Mouse (Mus musculus): ENCODE measurements around the gene St6galnac3.

The St6galnac3 gene

DNA sequence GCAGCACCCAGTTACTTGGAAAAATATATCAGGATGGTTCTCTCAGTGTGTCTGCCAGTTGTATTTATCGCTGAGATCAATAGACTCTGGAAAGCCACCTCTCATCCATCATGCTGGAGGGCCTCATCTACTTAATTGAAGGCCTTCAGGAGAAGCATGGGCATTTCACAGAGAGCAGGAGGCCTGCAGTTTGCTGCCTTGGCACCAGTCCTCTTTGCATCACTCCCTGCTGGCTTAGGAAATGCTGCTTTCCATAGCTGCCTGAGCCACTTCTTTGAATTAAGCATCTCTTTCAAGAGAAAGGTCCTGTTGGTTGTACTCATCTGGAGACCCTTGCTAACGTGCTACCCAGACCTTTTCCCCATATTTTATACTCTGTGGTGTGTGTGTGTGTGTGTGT is 536.8 kb downstream of the St6galnac3 start:
- ChIA-PET POLR2A (no interaction called here), CTCF (no interaction called here)

DNA sequence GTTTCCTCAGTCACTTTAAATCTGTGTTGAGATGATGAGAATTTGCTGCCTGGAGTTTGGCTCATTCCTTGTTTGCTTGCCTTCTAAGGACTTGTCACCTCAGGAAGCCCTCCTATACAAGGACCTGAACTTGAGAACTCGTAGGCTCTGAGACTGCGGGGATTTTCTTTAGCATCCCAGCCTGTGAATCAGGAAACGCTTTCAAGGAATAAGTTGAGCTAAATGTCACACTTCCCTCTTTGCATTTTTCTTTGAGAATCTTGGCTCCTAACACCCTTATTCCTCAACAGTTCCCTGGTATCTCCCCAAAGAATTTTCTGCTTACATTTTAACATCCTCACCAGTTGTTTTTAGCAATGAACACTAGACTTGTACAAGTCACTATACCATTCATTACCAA is 539.9 kb downstream of the St6galnac3 start:
- POLR2A ChIA-PET: no interaction called here
- CTCF ChIA-PET: no interaction called here

- ChIA-PET CTCF (interaction anchor here in 1 of 4 experiments (0.6 kb wide), 1 partner anchor 843 kb away, joined by 6 read pairs; no protein-coding TSS in a partner anchor), POLR2A (no interaction called here)
These were observed 543.7 kb downstream of the St6galnac3 start for GRCm38 (mm10) chr3:153181242-153181641.

GRCm38 (mm10) chr3:153176749-153177148 is 548.2 kb downstream of the St6galnac3 start:
- ChIA-PET POLR2A (no interaction called here), CTCF (no interaction called here)

DNA sequence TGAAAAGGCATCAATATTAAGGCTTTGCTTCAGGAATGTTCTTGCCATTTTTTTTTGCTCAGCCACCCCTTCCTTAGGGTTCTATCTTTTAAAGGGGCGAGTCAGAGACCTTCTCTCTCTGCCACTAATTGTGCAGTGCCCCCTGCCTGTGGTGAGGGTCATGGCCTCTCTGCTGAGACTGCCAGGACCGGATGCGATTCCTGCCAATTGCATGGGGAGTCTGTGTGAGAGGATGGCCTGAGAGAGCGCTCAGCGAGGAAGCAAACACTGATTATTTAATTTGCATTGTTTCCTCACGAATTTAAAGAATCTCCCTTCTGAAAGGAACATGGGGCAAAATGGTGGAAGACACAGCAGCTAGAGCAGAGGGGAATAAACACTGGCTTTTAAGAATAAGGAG is 548.6 kb downstream of the St6galnac3 start:
- ChIA-PET POLR2A (interaction anchor here in 1 of 4 experiments (0.6 kb wide), 1 partner anchor 761 kb away, joined by 7 read pairs; no protein-coding TSS in a partner anchor), CTCF (no interaction called here)

DNA sequence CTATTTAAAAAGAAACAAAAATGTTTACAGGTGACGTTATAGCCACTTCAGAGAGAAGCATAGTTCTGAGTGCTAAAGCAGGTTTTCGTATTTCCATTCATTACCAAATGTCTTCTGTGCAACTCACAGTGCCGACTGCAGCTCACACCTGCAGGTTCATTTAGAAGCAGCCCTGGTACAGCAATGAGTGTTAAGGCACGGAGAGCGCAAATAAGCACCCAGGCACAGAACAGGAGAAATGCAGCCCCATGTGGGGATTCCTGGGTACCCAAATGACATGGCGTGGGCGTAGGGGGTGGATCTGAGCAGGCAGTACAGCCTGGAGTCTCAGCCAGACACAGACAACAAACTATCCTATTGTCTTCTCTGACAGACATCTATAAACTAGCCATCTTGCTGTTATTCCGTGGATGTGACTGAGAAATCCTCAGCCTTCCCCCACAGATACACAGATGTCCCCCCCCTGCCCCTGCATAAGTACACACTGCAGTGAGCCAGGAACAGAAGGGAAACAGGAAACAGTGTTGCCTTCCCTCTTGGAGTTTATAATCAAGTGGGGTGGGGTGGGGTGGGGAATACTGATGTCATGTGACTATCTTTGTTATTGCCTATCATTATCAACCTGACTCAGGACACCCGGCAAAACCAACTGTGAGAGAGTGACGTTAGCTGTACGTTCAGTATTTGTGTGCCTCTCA is 550.5 kb downstream of the St6galnac3 start:
- ChIA-PET CTCF (no interaction called here), POLR2A (no interaction called here)

DNA sequence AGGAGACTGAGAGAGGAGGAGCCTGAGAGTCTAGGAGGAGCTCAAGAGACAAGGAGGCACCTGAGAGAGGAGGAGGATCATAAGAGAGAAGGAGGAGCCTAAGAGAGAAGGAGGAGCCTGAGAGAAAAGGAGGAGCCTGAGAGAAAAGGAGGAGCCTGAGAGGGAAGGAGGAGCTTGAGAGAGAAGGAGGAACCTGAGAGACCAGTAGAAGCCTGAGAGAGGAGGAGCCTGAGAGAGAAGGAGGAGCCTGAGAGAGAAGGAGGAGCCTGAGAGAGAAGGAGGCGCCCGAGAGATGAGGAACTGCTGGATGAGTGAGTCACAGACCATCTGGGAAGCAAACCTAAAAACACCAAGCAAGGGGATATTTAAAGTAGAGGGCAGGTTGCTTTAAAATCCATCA is 551.4 kb downstream of the St6galnac3 start:
- POLR2A ChIA-PET: interaction anchor here in 2 of 4 experiments (1.2 to 1.5 kb wide), 2 partner anchors 20 to 771 kb away, joined by 3 to 5 read pairs; partner anchors contain the start of gene Acadm (in 1 of the 2)

DNA sequence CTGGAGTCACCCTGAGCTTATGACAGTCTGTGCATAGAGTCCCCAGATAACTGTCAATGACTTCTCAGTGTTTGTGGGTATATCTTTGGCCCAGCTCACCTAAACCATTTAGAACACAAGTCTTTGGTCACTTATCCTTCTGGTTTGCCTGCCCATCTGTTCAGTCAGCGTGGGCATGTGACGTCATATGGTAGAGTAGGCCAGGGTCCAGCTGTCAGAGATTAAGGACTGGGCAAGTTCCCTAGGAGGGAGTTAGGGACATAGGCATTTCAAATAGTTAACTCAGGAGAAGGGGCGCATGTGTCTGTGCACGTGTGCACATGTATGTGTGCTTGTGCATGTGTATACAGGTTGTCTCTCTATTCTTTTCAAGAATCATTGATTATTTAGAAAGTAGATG is 554.8 kb downstream of the St6galnac3 start:
- POLR2A ChIA-PET: interaction anchor here in 1 of 4 experiments (1.6 kb wide), 1 partner anchor 10 kb away, joined by 3 read pairs; no protein-coding TSS in a partner anchor
- CTCF ChIA-PET: no interaction called here

More for the DNA sequence above, 551.4 kb downstream of the St6galnac3 start:
- CTCF ChIA-PET: no interaction called here

DNA sequence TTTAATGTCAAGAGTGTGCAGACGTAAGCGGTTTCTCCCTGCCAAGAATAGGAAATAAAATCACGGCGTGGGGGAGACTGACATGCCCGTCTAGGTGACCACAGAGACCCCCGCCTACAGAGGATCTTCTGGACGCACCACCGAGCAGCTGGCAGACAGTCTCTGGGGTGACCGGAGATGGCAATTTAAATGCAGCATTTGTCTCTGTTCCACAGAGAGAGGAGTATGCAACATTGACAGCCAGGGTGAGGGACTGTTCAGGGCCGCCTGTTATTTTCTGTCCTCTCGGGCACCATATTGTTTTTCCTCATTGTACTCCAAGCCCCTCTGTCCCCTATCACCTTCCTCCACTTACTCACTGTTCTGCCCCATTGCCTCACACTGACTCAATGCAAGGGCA is 555.2 kb downstream of the St6galnac3 start:
- ChIA-PET POLR2A (interaction anchor here in 1 of 4 experiments (1.6 kb wide), 1 partner anchor 10 kb away, joined by 3 read pairs; no protein-coding TSS in a partner anchor), CTCF (no interaction called here)

GRCm38 (mm10) chr3:153161676-153162075 is 563.3 kb downstream of the St6galnac3 start:
- CTCF ChIA-PET: no interaction called here
- POLR2A ChIA-PET: no interaction called here

DNA sequence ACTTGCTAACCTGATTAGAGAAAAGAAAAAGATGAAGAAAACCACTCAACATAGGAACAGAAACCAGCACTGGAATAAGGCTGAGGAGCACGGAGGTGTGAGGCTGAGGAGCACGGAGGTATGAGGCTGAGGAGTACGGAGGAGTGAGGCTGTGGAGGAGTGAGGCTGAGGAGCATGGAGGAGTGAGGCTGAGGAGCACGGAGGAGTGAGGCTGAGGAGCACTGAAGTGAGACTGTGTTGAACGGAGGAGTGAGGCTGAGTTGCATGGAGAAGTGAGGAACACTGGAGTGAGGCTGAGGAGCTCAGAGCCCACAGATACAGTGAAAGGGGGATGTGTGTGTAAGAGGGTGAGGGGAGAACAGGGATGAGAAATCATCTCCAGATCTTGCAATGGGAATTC is 564.3 kb downstream of the St6galnac3 start:
- ChIA-PET POLR2A (no interaction called here), CTCF (no interaction called here)

DNA sequence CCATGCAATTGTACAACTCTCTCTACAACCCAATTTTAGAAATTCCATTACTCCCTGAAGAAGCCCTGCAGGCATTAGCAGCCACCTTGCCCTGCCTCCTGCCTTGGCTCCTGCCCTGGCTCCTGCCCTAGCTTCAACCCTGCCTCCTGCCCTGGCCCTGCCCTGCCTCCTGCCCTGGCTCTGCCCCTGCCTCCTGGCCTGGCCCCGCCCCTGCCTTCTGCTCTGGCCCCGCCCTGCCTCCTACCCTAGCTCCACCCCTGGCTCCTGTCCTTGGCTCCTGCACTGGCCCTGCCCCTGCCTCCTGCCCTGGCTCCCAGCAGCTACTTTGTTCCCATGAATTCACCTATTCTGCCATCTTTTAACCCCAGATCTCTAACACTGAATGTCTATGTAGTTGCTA is 576.1 kb downstream of the St6galnac3 start:
- ChIA-PET CTCF (interaction anchor here in 1 of 4 experiments (0.6 kb wide), 1 partner anchor 303 kb away, joined by 3 read pairs; no protein-coding TSS in a partner anchor), POLR2A (interaction anchor here in 1 of 4 experiments (1.0 kb wide), 1 partner anchor 11 kb away, joined by 3 read pairs; no protein-coding TSS in a partner anchor)

Data from embryonic stem cell, embryonic (primary cell).